Mouse (Mus musculus) CH12F3 (cell line): Measurements from ENCODE around the gene Rsbn1l.

ENCODE experiments used
- in situ Hi-C: fragments of 300-500 bp; cut with MboI; formaldehyde crosslinking; loops from 2 replicates; pipeline ENCODE4 v1.14.3; 2020; ENCODE audit warnings: low sequenced_read_pairs

The Rsbn1l gene

DNA sequence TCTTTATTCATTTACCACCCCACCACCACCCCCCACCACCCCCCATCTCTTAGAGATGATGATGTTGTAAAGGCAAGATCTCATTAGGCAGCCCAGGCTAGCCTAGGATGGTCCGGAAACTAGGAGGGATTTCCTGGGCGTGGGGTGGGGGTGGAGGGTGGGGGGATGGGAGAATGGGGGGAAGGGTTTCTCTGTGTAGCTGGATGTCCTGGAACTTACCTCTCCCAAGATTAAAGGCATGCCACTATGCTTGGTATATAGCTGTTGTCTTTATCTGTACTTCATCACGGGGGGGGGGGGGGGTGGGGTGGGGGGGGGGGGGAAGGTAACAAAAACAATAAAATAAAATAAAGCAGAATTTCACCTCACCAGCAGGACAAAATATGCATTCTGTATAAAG, 112.8 kb downstream of the Rsbn1l start:
- in situ Hi-C loops: no loop called here
